Mouse (Mus musculus) v-Abl transformed pro-B cells (cell line): ENCODE results near the gene Capza1.

Source experiments
- in situ Hi-C, 2 experiments: fragments of 400-800 bp; cut with MboI; formaldehyde crosslinking; loops; one replicate each; pipeline ENCODE4 v1.15.1; 2025; ENCODE audit not compliant: unreplicated experiment in 2 of 2

The Capza1 gene

GRCm38 (mm10) chr3:104791017-104791416, 73.3 kb downstream of the Capza1 start:
- in situ Hi-C loops, result no loop called here

- in situ Hi-C loops, result no loop called here
These were observed 73.8 kb downstream of the Capza1 start for GRCm38 (mm10) chr3:104790401-104790937.

GRCm38 (mm10) chr3:104789822-104790221, 74.5 kb downstream of the Capza1 start:
- in situ Hi-C loops, result loop anchor here (5.0 to 10.0 kb wide), 2 partner anchors 175 to 182 kb away; partner anchors contain the start of gene Wnt2b (in 1 of the 2)

GRCm38 (mm10) chr3:104789312-104789605, 75.0 kb downstream of the Capza1 start:
- in situ Hi-C loops, result loop anchor here (5.0 to 10.0 kb wide), 2 partner anchors 176 to 183 kb away; partner anchors contain the start of gene Wnt2b (in 1 of the 2)

- in situ Hi-C loops, result loop anchor here (5.0 to 10.0 kb wide), 2 partner anchors 176 to 184 kb away; partner anchors contain the start of gene Wnt2b (in 1 of the 2)
These were observed 75.6 kb downstream of the Capza1 start for GRCm38 (mm10) chr3:104788561-104789311.

GRCm38 (mm10) chr3:104788075-104788474, 76.2 kb downstream of the Capza1 start, which contains the start of gene Rhoc:
Gene Rhoc (plus strand): TSS chr3:104788375.
- in situ Hi-C loops, result loop anchor here (5.0 to 10.0 kb wide), 2 partner anchors 177 to 184 kb away; partner anchors contain the start of gene Wnt2b (in 1 of the 2)

GRCm38 (mm10) chr3:104785284-104785683, 79.0 kb downstream of the Capza1 start:
- in situ Hi-C loops, result loop anchor here (5.0 to 10.0 kb wide), 2 partner anchors 180 to 187 kb away; partner anchors contain the start of gene Wnt2b (in 1 of the 2)

- in situ Hi-C loops, result loop anchor here in 1 of 2 experiments (10.0 kb wide), 1 partner anchor 181 kb away; the partner anchor contains the start of gene Wnt2b
These were observed 80.3 kb downstream of the Capza1 start for GRCm38 (mm10) chr3:104783971-104784500.

GRCm38 (mm10) chr3:104782061-104782681, 82.1 kb downstream of the Capza1 start:
- in situ Hi-C loops, result loop anchor here in 1 of 2 experiments (10.0 kb wide), 1 partner anchor 183 kb away; the partner anchor contains the start of gene Wnt2b

- in situ Hi-C loops, result loop anchor here in 1 of 2 experiments (10.0 kb wide), 1 partner anchor 183 kb away; the partner anchor contains the start of gene Wnt2b
These were observed 82.8 kb downstream of the Capza1 start, which contains the start of gene Fam19a3 for GRCm38 (mm10) chr3:104781471-104781903. Gene Fam19a3 (minus strand): TSS chr3:104781840.

- in situ Hi-C loops, result loop anchor here in 1 of 2 experiments (10.0 kb wide), 1 partner anchor 184 kb away; the partner anchor contains the start of gene Wnt2b
These were observed 83.5 kb downstream of the Capza1 start, which contains the start of gene Ppm1j for GRCm38 (mm10) chr3:104780561-104781420. Gene Ppm1j (plus strand): TSS chr3:104781056.

GRCm38 (mm10) chr3:104779949-104780348, 84.4 kb downstream of the Capza1 start:
- in situ Hi-C loops, result loop anchor here in 1 of 2 experiments (10.0 kb wide), 1 partner anchor 185 kb away; the partner anchor contains the start of gene Wnt2b

GRCm38 (mm10) chr3:104777342-104777741, 87.0 kb downstream of the Capza1 start:
- in situ Hi-C loops, result no loop called here

- in situ Hi-C loops, result loop anchor here (5.0 to 25.0 kb wide), 6 partner anchors 56 to 1664 kb away; partner anchors contain the start of gene Cttnbp2nl (in 1 of the 2)
These were observed 91.0 kb downstream of the Capza1 start for GRCm38 (mm10) chr3:104773301-104773700.
